Mouse (Mus musculus) bone marrow, adult 2 months (tissue): ENCODE data around the gene Srcin1.

Source experiments
- CTCF ChIP-seq: fragments of 200-500 bp; IDR thresholded peaks from 2 replicates; pipeline ENCODE4 v1.5.1; 2011; ENCODE audit warnings: low read length, control low read depth; ENCODE audit not compliant: control insufficient read depth, insufficient read depth
- POLR2A ChIP-seq: fragments of 200-500 bp; IDR thresholded peaks from 2 replicates; pipeline ENCODE4 v1.6.1; 2011; ENCODE audit warnings: low read depth, mild to moderate bottlenecking, control low read depth, low read length, borderline replicate concordance; ENCODE audit not compliant: control insufficient read depth

- TF ChIP-seq POLR2A (no peak), CTCF (no peak)
Observed at GRCm38 (mm10) chr11:97602223-97602622, 26.2 kb upstream of the Srcin1 start.
